Comparison of ENCODE assay signal across 25 mouse cellular contexts in genomic region chr19:31040948-31041847, GRCm38 (mm10).
"Had no signal": no experiment of that assay in that cellular context is flagged by ENCODE, and none has a peak within 500 bp of the region (broad histone marks: within the 10 kb centered on the region; RNA-seq: fewer than 3 reads in every experiment).

No protein-coding gene starts in this region.

- H3K9ac ChIP-seq: forebrain, postnatal 0 days; heart, embryonic 13.5 days; heart, embryonic 15.5 days; hindbrain, embryonic 13.5 days; hindbrain, embryonic 15.5 days; kidney, embryonic 15.5 days; limb, embryonic 12.5 days had no signal

- H3K27ac ChIP-seq: heart, adult 2 months; heart, embryonic 13.5 days; heart, embryonic 15.5 days; hindbrain, embryonic 13.5 days; hindbrain, embryonic 15.5 days; hindbrain, postnatal 0 days; kidney, embryonic 15.5 days; kidney, postnatal 0 days; limb, embryonic 10.5 days; limb, embryonic 12.5 days had no signal

- H3K4me1 ChIP-seq: heart, embryonic 13.5 days; heart, embryonic 15.5 days; hindbrain, embryonic 13.5 days; hindbrain, embryonic 15.5 days; kidney, embryonic 15.5 days; limb, embryonic 10.5 days; limb, embryonic 12.5 days had no signal

- H3K36me3 ChIP-seq: heart, embryonic 13.5 days; heart, embryonic 15.5 days; hindbrain, embryonic 13.5 days; hindbrain, embryonic 15.5 days; kidney, embryonic 15.5 days; limb, embryonic 10.5 days; limb, embryonic 12.5 days had no signal

- H3K27me3 ChIP-seq: heart, embryonic 13.5 days; heart, embryonic 15.5 days; hindbrain, embryonic 13.5 days; hindbrain, embryonic 15.5 days; kidney, embryonic 15.5 days; limb, embryonic 12.5 days had no signal

- ATAC-seq: forebrain, postnatal 0 days; hindbrain, postnatal 0 days; intestine, embryonic 16.5 days had no signal

- DNase-seq: forebrain, postnatal 0 days; gastrocnemius, postnatal 14 days; gastrocnemius, postnatal 36 days; heart, adult 11 months; heart, adult 2 months; heart, postnatal 14 days; heart, postnatal 36 days; kidney, adult 11 months; kidney, adult 2 months; kidney, adult 9 months; kidney, postnatal 14 days; kidney, postnatal 36 days; layer of hippocampus, adult 9-11 months; layer of hippocampus, postnatal 36 days had no signal

- H3K9me3 ChIP-seq: heart, embryonic 13.5 days; heart, embryonic 15.5 days; hindbrain, embryonic 13.5 days; hindbrain, embryonic 15.5 days; kidney, embryonic 15.5 days; limb, embryonic 10.5 days; limb, embryonic 12.5 days had no signal

- H3K4me3 ChIP-seq: heart, adult 2 months; heart, embryonic 13.5 days; heart, embryonic 15.5 days; hindbrain, embryonic 13.5 days; hindbrain, embryonic 15.5 days; kidney, embryonic 15.5 days; limb, embryonic 10.5 days; limb, embryonic 12.5 days had no signal

- H3K4me2 ChIP-seq: heart, embryonic 11.5 days; heart, embryonic 13.5 days; heart, embryonic 15.5 days; hindbrain, embryonic 13.5 days; hindbrain, embryonic 15.5 days; kidney, embryonic 15.5 days; limb, embryonic 12.5 days had no signal
